ENCODE assay signal across 25 mouse cellular contexts in genomic region chr8:83327889-83328288, GRCm38 (mm10). TPM values are rescaled to one million over a fixed set of nuclear protein-coding genes. Genes with fewer than 3 reads are reported as not detected.
"Had no signal": no experiment of that assay in that cellular context is flagged by ENCODE, and none has a peak within 500 bp of the region (broad histone marks: within the 10 kb centered on the region; RNA-seq: fewer than 3 reads in every experiment).

No protein-coding gene starts in this region.

- H3K9me3 ChIP-seq: liver, embryonic 15.5 days; lung, embryonic 15.5 days; megakaryocyte, embryonic 14.5 days; midbrain, embryonic 12.5 days; neural tube, embryonic 12.5 days had no signal

- H3K27me3 ChIP-seq: liver, embryonic 15.5 days; lung, embryonic 15.5 days; midbrain, embryonic 12.5 days; neural tube, embryonic 12.5 days had no signal

- ATAC-seq: liver, postnatal 0 days; lung, postnatal 0 days; midbrain, embryonic 16.5 days had no signal

- DNase-seq: liver, postnatal 0 days; lung, adult 2 months; lung, postnatal 14 days; lung, postnatal 36 days; midbrain, embryonic 14.5 days; right cerebral cortex, postnatal 14 days; right cerebral cortex, postnatal 4 days; spleen, adult 18-20 months; thymus, adult 18-20 months; thymus, postnatal 25 days had no signal

- H3K36me3 ChIP-seq: lung, embryonic 15.5 days had no signal

- H3K4me3 ChIP-seq: liver, embryonic 15.5 days; lung, embryonic 15.5 days; megakaryocyte, embryonic 14.5 days; midbrain, embryonic 12.5 days; neural tube, embryonic 12.5 days had no signal

- H3K27ac ChIP-seq: liver, embryonic 15.5 days; lung, embryonic 15.5 days; macrophage; midbrain, embryonic 12.5 days; neural tube, embryonic 12.5 days had no signal

RNA-seq across cellular contexts. Expression of gene Mgat4d, which starts 20.4 kb away (rescaled TPM):
- total RNA-seq: megakaryocyte progenitor cell, adult 5-6 weeks; neutrophil, adult 5-6 weeks had no signal
- polyA plus RNA-seq: liver, embryonic 15.5 days; liver, postnatal 0 days; lung, adult 2 months; lung, embryonic 15.5 days; lung, postnatal 0 days; macrophage; midbrain, embryonic 12.5 days; midbrain, embryonic 14.5 days; midbrain, embryonic 16.5 days; neural tube, embryonic 12.5 days; neural tube, embryonic 14.5 days; small intestine, adult 2 months; stomach, embryonic 14.5 days; stomach, embryonic 16.5 days; urinary bladder, adult 2 months had no signal

RNA-seq across cellular contexts. Expression of gene Ucp1, which starts 37.7 kb away (rescaled TPM):
- total RNA-seq: megakaryocyte progenitor cell, adult 5-6 weeks; neutrophil, adult 5-6 weeks had no signal
- polyA plus RNA-seq: liver, embryonic 15.5 days; liver, postnatal 0 days; lung, embryonic 15.5 days; macrophage; midbrain, embryonic 12.5 days; midbrain, embryonic 14.5 days; stomach, embryonic 14.5 days; stomach, embryonic 16.5 days had no signal
